Mouse (Mus musculus): ENCODE results near the gene Klhl8. TPM values are rescaled to one million over a fixed set of nuclear protein-coding genes. Genes with fewer than 3 reads are reported as not detected.

The Klhl8 gene
- polyA plus RNA-seq, 1 experiment from 2014 or later = 9.7 TPM

DNA sequence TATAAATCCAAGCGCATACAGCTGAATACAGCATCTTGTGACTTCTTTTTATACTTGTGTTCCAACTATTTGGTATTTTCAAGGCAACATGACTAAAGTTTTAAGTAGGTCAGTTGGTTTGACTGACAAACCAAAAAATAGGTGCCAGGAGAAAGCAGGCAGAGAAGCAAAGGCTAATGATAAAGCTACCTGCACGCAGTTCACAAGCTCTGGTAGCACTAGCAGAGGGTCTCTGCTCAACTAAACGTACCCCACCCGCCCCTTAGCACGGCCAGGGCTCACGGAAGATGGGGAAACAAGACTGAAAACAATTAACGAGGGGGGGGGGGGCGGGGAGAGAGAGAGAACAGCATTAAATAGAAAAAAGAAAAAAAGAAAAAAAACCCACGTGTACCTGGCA, 903 bp downstream of the Klhl8 start:
- peaks cover 9% of the 10 kb centered on the region; the same call in 1 of the 2 replicates for H3K27me3 ChIP-seq (ENCODE audit: low read depth, poor library complexity, severe bottlenecking)
- no peaks in the 10 kb centered on the region for H3K9me3 ChIP-seq (replicated peaks)
- peaks cover 18% of the 10 kb centered on the region for H3K4me1 ChIP-seq
- 11% methylated on average over 8 of the region's 9 CpGs for WGBS
- H3K36me3 ChIP-seq = no peaks in the 10 kb centered on the region
- H3K27ac ChIP-seq = no peak overlapping the region
- DNase-seq (ENCODE audit: low spot score) = no peak
- peak overlapping the region; percentile 90 for H3K4me3 ChIP-seq

- Histone ChIP-seq H3K27ac (no peak overlapping the region), H3K36me3 (no peaks in the 10 kb centered on the region), H3K9me3 (replicated peaks) (no peaks in the 10 kb centered on the region), H3K4me1 (peaks cover 18% of the 10 kb centered on the region), H3K4me3 (no peak overlapping the region), H3K27me3 (ENCODE audit: low read depth, poor library complexity, severe bottlenecking) (peaks cover 9% of the 10 kb centered on the region; the same call in 1 of the 2 replicates)
- DNase-seq (ENCODE audit: low spot score) = no peak
- WGBS = 79% methylated on average over 3 of the region's 3 CpGs
Observed at GRCm38 (mm10) chr5:103909466-103909865, 1.6 kb downstream of the Klhl8 start.

- Histone ChIP-seq H3K9me3 (replicated peaks) (no peaks in the 10 kb centered on the region), H3K27me3 (ENCODE audit: low read depth, poor library complexity, severe bottlenecking) (peaks cover 9% of the 10 kb centered on the region; the same call in 1 of the 2 replicates), H3K27ac (no peak overlapping the region), H3K4me3 (no peak overlapping the region), H3K4me1 (peaks cover 18% of the 10 kb centered on the region), H3K36me3 (no peaks in the 10 kb centered on the region)
- WGBS = 60% methylated on average over 7 of the region's 7 CpGs
- DNase-seq (ENCODE audit: low spot score) = no peak
Observed at GRCm38 (mm10) chr5:103908851-103909250, 2.2 kb downstream of the Klhl8 start.

- Histone ChIP-seq H3K27ac (no peak overlapping the region), H3K27me3 (ENCODE audit: low read depth, poor library complexity, severe bottlenecking) (peaks cover 9% of the 10 kb centered on the region; the same call in 1 of the 2 replicates), H3K4me1 (peaks cover 18% of the 10 kb centered on the region), H3K9me3 (replicated peaks) (no peaks in the 10 kb centered on the region), H3K36me3 (no peaks in the 10 kb centered on the region), H3K4me3 (no peak overlapping the region)
- WGBS = 80% methylated on average over 4 of the region's 4 CpGs
- no peak for DNase-seq (ENCODE audit: low spot score)
Observed at GRCm38 (mm10) chr5:103907844-103908243, 3.2 kb downstream of the Klhl8 start.

DNA sequence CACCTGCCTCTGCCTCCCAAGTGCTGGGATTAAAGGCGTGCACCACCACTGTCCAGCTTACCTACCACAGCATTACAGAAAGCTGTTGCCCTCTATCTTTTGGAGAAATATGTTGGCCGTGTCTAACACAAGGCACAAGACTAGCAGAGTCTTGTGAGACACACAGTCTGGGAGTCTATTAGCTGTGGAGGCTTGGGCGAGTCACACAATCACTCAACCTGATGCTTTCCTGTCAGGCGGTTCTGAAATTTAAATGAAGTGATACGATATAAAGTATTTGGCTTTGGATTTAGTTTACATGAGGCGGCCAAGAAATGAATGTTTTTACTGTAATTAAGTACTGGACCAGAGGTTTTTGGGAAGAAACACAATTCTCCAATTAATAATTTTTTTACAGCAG, 4.9 kb downstream of the Klhl8 start:
- Histone ChIP-seq H3K4me1 (peaks cover 17% of the 10 kb centered on the region), H3K36me3 (no peaks in the 10 kb centered on the region), H3K9me3 (replicated peaks) (no peaks in the 10 kb centered on the region), H3K27me3 (ENCODE audit: low read depth, poor library complexity, severe bottlenecking) (peaks cover 9% of the 10 kb centered on the region; the same call in 1 of the 2 replicates), H3K4me3 (no peak overlapping the region), H3K27ac (no peak overlapping the region)
- no peak for DNase-seq (ENCODE audit: low spot score)
- 92% methylated on average over 6 of the region's 6 CpGs for WGBS

- 41% methylated on average over 1 of the region's 1 CpGs for WGBS
- no peak for DNase-seq (ENCODE audit: low spot score)
- H3K36me3 ChIP-seq = no peaks in the 10 kb centered on the region
- H3K4me3 ChIP-seq = no peak overlapping the region
- no peaks in the 10 kb centered on the region for H3K9me3 ChIP-seq (replicated peaks)
- H3K4me1 ChIP-seq = peaks cover 4% of the 10 kb centered on the region; the same call in 1 of the 2 replicates
- no peaks in the 10 kb centered on the region for H3K27me3 ChIP-seq (ENCODE audit: low read depth, poor library complexity, severe bottlenecking)
- H3K27ac ChIP-seq = no peak overlapping the region
Observed at GRCm38 (mm10) chr5:103898310-103898709, 12.7 kb downstream of the Klhl8 start.

DNA sequence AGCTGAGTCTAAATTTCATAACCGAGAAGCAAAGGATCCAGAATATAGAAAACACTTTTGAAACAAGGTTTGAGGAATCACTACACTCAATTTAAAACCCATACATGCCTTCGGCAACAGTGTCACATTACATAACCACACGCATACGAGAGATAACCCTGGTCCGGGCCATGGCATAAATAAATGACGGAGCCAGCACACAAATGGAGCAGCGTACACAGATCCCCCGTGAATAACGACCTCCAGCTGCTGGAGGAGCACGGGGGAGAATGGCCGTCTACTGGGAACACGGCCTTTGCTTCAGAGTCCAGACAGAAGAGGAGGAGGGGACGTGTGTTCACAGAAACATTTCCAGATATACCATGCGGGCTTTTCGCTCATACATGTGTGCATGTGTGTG, 21.3 kb downstream of the Klhl8 start:
- no peak overlapping the region; the same call in 1 of the 2 replicates for H3K27ac ChIP-seq
- peaks cover 17% of the 10 kb centered on the region for H3K4me1 ChIP-seq
- WGBS = 51% methylated on average over 15 of the region's 15 CpGs
- no peak for DNase-seq (ENCODE audit: low spot score)
- no peaks in the 10 kb centered on the region for H3K9me3 ChIP-seq (replicated peaks)
- H3K27me3 ChIP-seq (ENCODE audit: low read depth, poor library complexity, severe bottlenecking) = no peaks in the 10 kb centered on the region
- H3K36me3 ChIP-seq = no peaks in the 10 kb centered on the region
- no peak overlapping the region for H3K4me3 ChIP-seq

DNA sequence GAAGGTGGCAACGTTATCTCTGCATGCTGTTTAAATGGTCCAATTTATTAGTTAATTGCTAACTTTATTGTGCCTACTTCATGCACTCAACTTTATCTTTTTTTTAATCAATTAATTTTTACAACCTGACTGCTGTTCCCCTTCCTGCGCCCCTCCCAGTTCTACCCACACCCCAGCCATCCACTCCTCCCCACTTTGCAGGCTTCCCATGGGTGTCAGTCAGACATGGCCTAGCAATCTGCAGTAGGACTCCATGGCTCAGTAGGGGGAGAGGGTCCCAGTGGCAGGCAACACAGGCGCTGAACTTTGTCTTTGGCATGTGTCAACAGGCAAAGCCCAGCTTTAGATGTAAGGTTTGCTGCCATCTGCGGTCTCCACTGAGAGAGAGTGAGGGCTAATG, 47.3 kb downstream of the Klhl8 start:
- Histone ChIP-seq H3K27ac (no peak overlapping the region), H3K4me1 (peaks cover 10% of the 10 kb centered on the region; the same call in 1 of the 2 replicates), H3K36me3 (peaks cover 4% of the 10 kb centered on the region; the same call in 1 of the 2 replicates), H3K9me3 (replicated peaks) (no peaks in the 10 kb centered on the region), H3K27me3 (ENCODE audit: low read depth, poor library complexity, severe bottlenecking) (no peaks in the 10 kb centered on the region), H3K4me3 (no peak overlapping the region)
- WGBS = 90% methylated on average over 4 of the region's 4 CpGs
- DNase-seq (ENCODE audit: low spot score) = no peak

- peaks cover 4% of the 10 kb centered on the region; the same call in 1 of the 2 replicates for H3K4me1 ChIP-seq
- H3K36me3 ChIP-seq = peaks cover 4% of the 10 kb centered on the region; the same call in 1 of the 2 replicates
- no peak overlapping the region for H3K27ac ChIP-seq
- H3K9me3 ChIP-seq (replicated peaks) = no peaks in the 10 kb centered on the region
- WGBS = 95% methylated on average over 11 of the region's 11 CpGs
- DNase-seq (ENCODE audit: low spot score) = no peak
- H3K27me3 ChIP-seq (ENCODE audit: low read depth, poor library complexity, severe bottlenecking) = no peaks in the 10 kb centered on the region
- H3K4me3 ChIP-seq = no peak overlapping the region
Observed at GRCm38 (mm10) chr5:103860622-103861021, 50.4 kb downstream of the Klhl8 start.

DNA sequence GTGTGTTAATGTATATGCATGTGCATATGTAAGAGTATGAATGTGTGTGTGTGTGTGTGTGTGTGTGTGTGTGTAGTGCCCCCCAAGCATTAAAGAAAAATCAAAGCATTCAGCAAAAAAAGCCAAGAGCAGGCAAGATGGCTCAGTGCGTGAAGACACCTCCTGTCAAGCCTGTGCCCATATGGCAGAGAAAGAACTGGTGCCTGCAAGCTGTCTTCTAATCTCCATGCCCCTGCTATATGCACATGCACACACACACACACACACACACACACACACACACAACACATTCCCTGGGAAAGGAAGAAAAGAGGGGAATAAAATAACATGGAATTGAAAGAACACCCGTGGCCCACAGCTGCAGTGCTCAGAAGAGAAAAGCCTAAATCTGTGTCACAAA, 53.9 kb downstream of the Klhl8 start:
- H3K4me1 ChIP-seq = no peaks in the 10 kb centered on the region
- WGBS = 92% methylated on average over 2 of the region's 2 CpGs
- no peaks in the 10 kb centered on the region for H3K27me3 ChIP-seq (ENCODE audit: low read depth, poor library complexity, severe bottlenecking)
- H3K36me3 ChIP-seq = no peaks in the 10 kb centered on the region
- no peaks in the 10 kb centered on the region for H3K9me3 ChIP-seq (replicated peaks)
- DNase-seq (ENCODE audit: low spot score) = no peak
- H3K4me3 ChIP-seq = no peak overlapping the region
- H3K27ac ChIP-seq = no peak overlapping the region

GRCm38 (mm10) chr5:103856286-103857009, 54.6 kb downstream of the Klhl8 start:
- no peak overlapping the region for H3K4me3 ChIP-seq
- WGBS = 64% methylated on average over 5 of the region's 5 CpGs
- no peaks in the 10 kb centered on the region for H3K9me3 ChIP-seq (replicated peaks)
- DNase-seq (ENCODE audit: low spot score) = no peak
- no peaks in the 10 kb centered on the region for H3K27me3 ChIP-seq (ENCODE audit: low read depth, poor library complexity, severe bottlenecking)
- no peaks in the 10 kb centered on the region for H3K4me1 ChIP-seq
- H3K27ac ChIP-seq = no peak overlapping the region
- peaks cover 5% of the 10 kb centered on the region for H3K36me3 ChIP-seq

DNA sequence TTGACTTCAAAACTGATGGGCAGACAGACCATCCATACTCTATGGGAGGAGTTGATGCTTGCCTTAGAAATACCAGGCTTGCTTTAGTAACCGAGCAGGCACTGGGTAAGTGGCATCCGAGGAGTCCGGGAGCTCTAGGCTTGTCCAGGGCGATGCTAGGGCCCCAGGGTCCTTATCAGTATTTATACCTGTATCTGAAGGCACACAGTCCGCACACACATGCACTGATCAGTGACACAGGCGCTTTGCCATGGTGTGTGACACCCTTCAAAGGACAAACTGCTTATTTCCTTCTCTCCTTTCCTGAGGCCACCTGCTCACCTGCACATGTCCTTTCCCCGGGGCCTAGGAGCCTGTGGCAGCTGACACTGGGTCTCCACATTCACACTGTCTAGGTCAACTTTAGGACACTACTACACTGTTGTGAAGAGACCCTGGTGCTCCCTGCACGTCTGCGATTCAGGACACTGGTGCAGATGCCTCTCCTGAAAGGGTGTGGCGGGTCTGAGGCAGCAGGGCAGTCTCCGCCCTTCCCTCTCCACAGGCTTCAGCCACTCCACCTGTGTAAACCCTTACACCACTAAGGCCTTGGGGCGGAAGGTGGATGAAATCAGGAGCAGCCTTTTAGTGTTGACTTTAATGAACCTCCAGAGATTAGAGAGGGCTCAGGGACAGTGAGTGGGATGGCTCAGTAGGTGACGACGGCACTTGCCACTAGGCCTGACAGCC, 55.4 kb downstream of the Klhl8 start:
- peaks cover 12% of the 10 kb centered on the region for H3K36me3 ChIP-seq
- no peaks in the 10 kb centered on the region for H3K9me3 ChIP-seq (replicated peaks)
- no peak for DNase-seq (ENCODE audit: low spot score)
- 80% methylated on average over 14 of the region's 14 CpGs for WGBS
- H3K4me3 ChIP-seq = no peak overlapping the region
- no peaks in the 10 kb centered on the region for H3K4me1 ChIP-seq
- H3K27me3 ChIP-seq (ENCODE audit: low read depth, poor library complexity, severe bottlenecking) = no peaks in the 10 kb centered on the region
- H3K27ac ChIP-seq = no peak overlapping the region

- H3K27ac ChIP-seq = no peak overlapping the region
- WGBS = 90% methylated on average over 5 of the region's 5 CpGs
- H3K4me3 ChIP-seq = no peak overlapping the region
- H3K36me3 ChIP-seq = peaks cover 19% of the 10 kb centered on the region
- H3K4me1 ChIP-seq = no peaks in the 10 kb centered on the region; the same call in 1 of the 2 replicates
- H3K27me3 ChIP-seq (ENCODE audit: low read depth, poor library complexity, severe bottlenecking) = no peaks in the 10 kb centered on the region
- no peak for DNase-seq (ENCODE audit: low spot score)
- no peaks in the 10 kb centered on the region for H3K9me3 ChIP-seq (replicated peaks)
Observed at GRCm38 (mm10) chr5:103854807-103855194, 56.3 kb downstream of the Klhl8 start.
